Mouse (Mus musculus) kidney, embryonic 16.5 days (tissue): Measurements from ENCODE around the gene Olfr1264. TPM values are rescaled to one million over a fixed set of nuclear protein-coding genes. Genes with fewer than 3 reads are reported as not detected.

ENCODE experiments used
- ATAC-seq: fragments of 200-750 bp; cut with Nextera tagmentation; 2 replicates; pipeline ENCODE4 v1.8.0; 2017; ENCODE audit warnings: moderate TSS enrichment; ENCODE audit not compliant: low FRiP score, low TSS enrichment
- H3K27ac ChIP-seq: fragments of 300-500 bp; sonication (generic); 2 replicates; pipeline ENCODE4 v1.5.1; 2014; ENCODE audit warnings: low read length
- H3K27me3 ChIP-seq: fragments of 300-500 bp; sonication (generic); 2 replicates; pipeline ENCODE4 v1.6.1; 2014; ENCODE audit warnings: low read length, control low read depth, mixed read lengths; ENCODE audit not compliant: insufficient read depth
- H3K36me3 ChIP-seq: fragments of 300-500 bp; sonication (generic); 2 replicates; pipeline ENCODE4 v1.6.1; 2014; ENCODE audit warnings: low read length, control low read depth, mixed read lengths; ENCODE audit not compliant: insufficient read depth
- H3K4me1 ChIP-seq: fragments of 300-500 bp; sonication (generic); 2 replicates; pipeline ENCODE4 v1.6.1; 2014; ENCODE audit warnings: low read length, control low read depth, mixed read lengths; ENCODE audit not compliant: insufficient read depth
- H3K4me2 ChIP-seq: fragments of 300-500 bp; sonication (generic); replicated peaks from 2 replicates; pipeline ENCODE4 v1.6.1; 2014; ENCODE audit warnings: low read depth, low read length
- H3K4me3 ChIP-seq: fragments of 300-500 bp; sonication (generic); 2 replicates; pipeline ENCODE4 v1.5.1; 2014; ENCODE audit warnings: mild to moderate bottlenecking, low read length
- H3K9ac ChIP-seq: fragments of 300-500 bp; sonication (generic); replicated peaks from 2 replicates; pipeline ENCODE4 v1.6.1; 2014; ENCODE audit warnings: low read length
- H3K9me3 ChIP-seq: fragments of 300-500 bp; sonication (generic); 2 replicates; pipeline ENCODE4 v1.6.1; 2016; ENCODE audit warnings: low read length, control low read depth
- WGBS: fragments of 180-500 bp; shearing (Covaris S2); extraction: QIAGEN DNeasy Blood & Tissue Kit; methylation state at CpG from one replicate; pipeline ENCODE4 v1.1.7; 2014; 5-methylcytosine and 5-hydroxymethylcytosine counted together
- polyA plus RNA-seq: library from polyadenylated mRNA; unstranded; fragments of >200 nt; fragmentation: Nextera tagmentation; extraction: Ambion mirVana; gene quantifications from 2 replicates; pipeline ENCODE4 v1.2.1, GENCODE M21; 2015

Olfr1264 gene
- polyA plus RNA-seq, result not detected in 2 replicates

DNA sequence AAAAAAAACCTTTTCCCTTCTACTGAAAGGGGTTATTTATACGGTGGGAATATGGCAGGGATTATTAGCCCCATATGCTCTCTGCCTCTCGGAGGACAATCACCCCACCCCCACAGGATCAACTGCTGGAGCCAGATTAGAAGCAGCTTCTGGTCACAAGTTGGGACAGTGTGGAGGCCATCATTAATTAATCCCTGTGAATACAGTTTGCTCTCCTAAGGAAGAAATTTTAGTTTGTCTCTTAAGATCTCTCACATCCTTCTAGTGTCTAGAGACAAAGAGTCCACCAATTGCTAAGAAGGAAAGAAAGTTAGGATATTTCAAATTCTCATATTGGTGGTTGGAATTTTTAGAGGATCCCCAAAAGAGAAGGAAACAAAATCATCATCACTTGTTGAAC, at the start of gene Olfr1264:
Gene Olfr1264 (minus strand): TSS at position 101 of the 400 bp plus-strand sequence.
- WGBS, result 70% methylated on average over 2 of the region's 2 CpGs
- H3K27me3 ChIP-seq, result no peaks in the 10 kb centered on the region
- no peak within 1 kb of the TSS for H3K4me2 ChIP-seq
- H3K9ac ChIP-seq, result no peak within 1 kb of the TSS
- no peak within 1 kb of the TSS for H3K4me3 ChIP-seq
- no peaks in the 10 kb centered on the region for H3K9me3 ChIP-seq
- no peak for ATAC-seq
- H3K4me1 ChIP-seq, result no peaks in the 10 kb centered on the region
- H3K36me3 ChIP-seq, result no peaks in the 10 kb centered on the region
- no peak within 1 kb of the TSS for H3K27ac ChIP-seq

DNA sequence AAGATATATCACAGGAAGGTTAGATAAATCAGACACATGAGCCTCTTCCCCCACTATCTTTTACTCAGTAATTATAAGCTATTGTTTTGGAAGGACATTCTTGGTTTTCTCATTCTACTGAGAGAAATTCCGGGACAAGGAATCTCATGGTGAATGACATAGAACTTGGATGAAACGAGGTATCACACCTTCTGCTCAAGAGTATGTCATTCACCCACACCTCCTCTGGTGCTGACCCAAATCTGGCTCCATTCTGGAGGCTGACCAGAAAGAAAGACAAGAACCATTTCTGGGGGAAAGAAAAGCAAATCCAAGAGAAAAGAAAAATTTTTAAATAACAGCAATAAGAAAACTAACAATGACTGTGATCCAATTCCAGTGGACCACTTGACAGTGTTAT, 44.7 kb upstream of the Olfr1264 start:
- Histone ChIP-seq H3K4me2 (no peak overlapping the region), H3K4me3 (no peak overlapping the region), H3K9ac (no peak overlapping the region), H3K27me3 (no peaks in the 10 kb centered on the region), H3K4me1 (no peaks in the 10 kb centered on the region), H3K9me3 (0 out of 2 replicates have a peak, but pooled peaks cover 2% of the 10 kb centered on the region), H3K27ac (no peak overlapping the region), H3K36me3 (no peaks in the 10 kb centered on the region)
- 76% methylated on average over 2 of the region's 2 CpGs for WGBS
- ATAC-seq, result no peak

DNA sequence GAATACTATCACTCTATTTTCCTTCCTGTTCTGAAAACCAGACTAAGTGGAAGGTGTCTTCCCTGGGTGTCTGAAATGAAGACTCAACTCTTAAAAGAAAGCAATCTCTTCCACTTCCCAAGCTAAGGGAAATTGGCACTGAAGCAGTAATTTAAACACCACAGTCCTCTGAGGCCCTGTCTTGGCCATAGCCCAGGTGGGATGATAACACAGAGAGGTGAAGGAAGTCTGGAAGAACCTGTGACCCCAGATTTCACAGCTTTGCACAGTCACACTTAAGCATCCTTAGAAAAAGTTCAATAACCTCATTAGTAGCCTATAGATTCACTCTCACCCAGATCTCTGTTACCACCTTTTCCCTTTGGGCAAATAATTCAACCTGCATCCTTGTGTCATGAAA, 38.1 kb upstream of the Olfr1264 start, which contains the start of gene Olfr140:
Gene Olfr140 (minus strand): TSS at position 101 of the 400 bp plus-strand sequence.
- Histone ChIP-seq H3K27me3 (no peaks in the 10 kb centered on the region), H3K9me3 (0 out of 2 replicates have a peak, but pooled peaks cover 2% of the 10 kb centered on the region), H3K4me3 (no peak within 1 kb of the TSS), H3K4me2 (no peak within 1 kb of the TSS), H3K36me3 (no peaks in the 10 kb centered on the region), H3K27ac (no peak within 1 kb of the TSS), H3K4me1 (no peaks in the 10 kb centered on the region), H3K9ac (no peak within 1 kb of the TSS)
- no peak for ATAC-seq

DNA sequence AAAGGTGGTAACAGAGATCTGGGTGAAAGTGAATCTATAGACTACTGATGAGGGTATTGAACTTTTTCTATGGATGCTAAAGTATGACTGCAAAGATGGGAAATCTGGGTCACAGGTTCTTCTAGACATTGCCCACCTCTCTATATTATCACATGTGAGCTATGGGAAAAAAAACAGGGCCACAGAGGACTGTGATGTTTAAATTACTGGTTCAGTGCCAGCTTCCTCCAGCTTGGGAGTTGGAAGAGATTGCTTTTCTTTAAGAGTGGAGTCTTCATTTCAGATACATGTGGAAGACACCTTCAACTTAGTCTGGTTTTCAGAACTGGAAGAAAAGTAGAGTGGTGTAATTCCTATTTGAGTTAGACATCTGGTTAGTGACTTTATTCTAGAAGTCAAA, 9.7 kb upstream of the Olfr1264 start, which contains the start of gene Olfr1265:
Gene Olfr1265 (plus strand): TSS at position 301 of the 400 bp plus-strand sequence.
- no peaks in the 10 kb centered on the region for H3K27me3 ChIP-seq
- no peak within 1 kb of the TSS for H3K27ac ChIP-seq
- no peak within 1 kb of the TSS for H3K4me3 ChIP-seq
- H3K4me1 ChIP-seq, result no peaks in the 10 kb centered on the region
- no peaks in the 10 kb centered on the region for H3K36me3 ChIP-seq
- no peak within 1 kb of the TSS for H3K9ac ChIP-seq
- no peaks in the 10 kb centered on the region for H3K9me3 ChIP-seq
- no peak for ATAC-seq
- no peak within 1 kb of the TSS for H3K4me2 ChIP-seq

DNA sequence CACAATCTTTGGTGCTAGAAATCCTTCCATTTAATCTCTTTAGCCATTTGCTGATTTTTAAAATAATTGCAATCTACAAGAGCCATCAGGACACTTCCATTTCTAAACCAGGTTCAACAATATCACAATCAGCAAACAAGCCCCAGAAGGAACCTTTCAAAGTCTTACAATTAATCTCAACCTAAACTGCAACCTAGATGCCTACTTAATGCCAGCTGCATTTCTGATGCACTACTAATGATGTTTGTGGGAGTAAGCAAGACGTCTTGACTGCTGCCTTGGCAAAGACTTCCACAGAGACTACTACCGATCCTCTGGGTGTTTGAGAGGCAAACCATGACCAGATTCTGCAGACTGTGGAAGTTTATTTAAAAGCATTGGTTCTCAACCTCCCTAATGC, 13.5 kb downstream of the Olfr1264 start, which contains the start of gene Olfr1263:
Gene Olfr1263 (plus strand): TSS at position 301 of the 400 bp plus-strand sequence.
- Histone ChIP-seq H3K4me3 (no peak within 1 kb of the TSS), H3K27ac (no peak within 1 kb of the TSS), H3K4me2 (no peak within 1 kb of the TSS), H3K4me1 (no peaks in the 10 kb centered on the region), H3K9me3 (no peaks in the 10 kb centered on the region), H3K27me3 (no peaks in the 10 kb centered on the region), H3K9ac (no peak within 1 kb of the TSS), H3K36me3 (no peaks in the 10 kb centered on the region)
- ATAC-seq, result no peak
- 77% methylated on average over 2 of the region's 2 CpGs for WGBS

DNA sequence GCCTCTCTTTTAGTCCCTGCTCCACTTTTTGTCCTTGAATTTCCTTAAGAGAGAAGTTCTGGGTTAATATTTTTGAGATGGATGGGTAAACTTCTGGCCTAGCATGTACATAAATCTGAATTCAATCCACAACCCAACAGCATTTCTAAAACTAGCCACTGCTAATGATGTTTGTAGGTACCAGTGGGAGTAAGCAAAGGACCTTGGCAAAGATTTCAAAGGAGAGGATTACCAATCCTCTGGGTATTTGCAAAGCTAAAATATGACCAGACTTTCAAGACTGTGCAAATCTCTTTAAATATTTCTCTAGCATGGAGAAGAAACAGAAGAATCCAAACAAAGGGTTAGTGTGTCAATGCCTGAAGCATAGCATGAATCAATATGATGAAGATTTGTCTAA, 25.5 kb downstream of the Olfr1264 start, which contains the start of gene Olfr1262:
Gene Olfr1262 (plus strand): TSS at position 301 of the 400 bp plus-strand sequence.
- no peak for ATAC-seq
- H3K27me3 ChIP-seq, result no peaks in the 10 kb centered on the region

DNA sequence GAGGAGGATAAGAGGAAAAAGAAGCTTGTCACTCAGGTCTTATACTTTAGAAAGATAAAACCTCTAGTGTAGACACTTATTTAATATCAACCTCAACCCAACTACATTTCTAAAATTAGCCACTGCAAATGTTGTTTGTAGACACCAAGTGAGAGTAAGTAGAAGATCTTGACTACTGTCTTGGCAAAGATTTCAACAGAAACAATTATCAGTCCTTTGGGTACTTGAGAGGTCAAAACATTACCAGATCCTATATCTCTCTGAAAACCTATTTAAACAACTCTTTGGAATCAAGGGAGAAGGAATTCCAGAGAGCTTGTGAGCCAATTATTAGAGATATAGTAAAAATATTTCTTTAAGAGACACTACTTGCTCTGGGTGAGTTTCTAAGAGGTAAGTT, 34.5 kb downstream of the Olfr1264 start, which contains the start of gene Olfr1261:
Gene Olfr1261 (plus strand): TSS at position 301 of the 400 bp plus-strand sequence.
- no peak within 1 kb of the TSS for H3K4me3 ChIP-seq
- H3K9me3 ChIP-seq, result no peaks in the 10 kb centered on the region
- no peak for ATAC-seq
- no peak within 1 kb of the TSS for H3K4me2 ChIP-seq
- H3K27me3 ChIP-seq, result no peaks in the 10 kb centered on the region
- H3K4me1 ChIP-seq, result no peaks in the 10 kb centered on the region
- no peak within 1 kb of the TSS for H3K9ac ChIP-seq
- no peaks in the 10 kb centered on the region for H3K36me3 ChIP-seq
- no peak within 1 kb of the TSS for H3K27ac ChIP-seq

More for the DNA sequence above, 25.5 kb downstream of the Olfr1264 start, which contains the start of gene Olfr1262:
- no peak within 1 kb of the TSS for H3K27ac ChIP-seq
- H3K36me3 ChIP-seq, result no peaks in the 10 kb centered on the region
- H3K4me3 ChIP-seq, result no peak within 1 kb of the TSS
- no peak within 1 kb of the TSS for H3K4me2 ChIP-seq
- H3K9me3 ChIP-seq, result no peaks in the 10 kb centered on the region
- H3K4me1 ChIP-seq, result no peaks in the 10 kb centered on the region
- no peak within 1 kb of the TSS for H3K9ac ChIP-seq

DNA sequence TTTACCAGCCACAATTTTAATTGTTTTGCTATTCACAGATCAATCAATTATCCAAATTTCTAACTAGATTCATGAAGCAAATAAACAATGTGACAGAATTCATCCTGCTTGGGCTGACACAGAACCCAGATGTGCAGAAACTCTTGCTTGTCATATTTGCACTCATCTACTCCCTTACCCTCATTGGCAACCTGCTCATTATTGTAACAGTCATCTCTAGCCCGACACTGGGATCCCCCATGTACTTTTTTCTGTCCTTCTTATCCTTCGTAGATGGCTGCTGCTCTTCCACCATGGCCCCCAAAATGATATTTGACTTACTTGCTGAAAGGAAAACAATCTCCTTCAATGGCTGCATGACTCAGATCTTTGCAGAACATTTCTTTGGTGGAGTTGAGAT, 47.7 kb downstream of the Olfr1264 start:
- no peaks in the 10 kb centered on the region for H3K27me3 ChIP-seq
- no peak overlapping the region for H3K4me3 ChIP-seq
- no peaks in the 10 kb centered on the region for H3K36me3 ChIP-seq
- no peak for ATAC-seq
- 90% methylated on average over 2 of the region's 2 CpGs for WGBS
- H3K27ac ChIP-seq, result no peak overlapping the region
- no peak overlapping the region for H3K4me2 ChIP-seq
- H3K4me1 ChIP-seq, result no peaks in the 10 kb centered on the region
- H3K9ac ChIP-seq, result no peak overlapping the region
- peaks cover 3% of the 10 kb centered on the region; the same call in 1 of the 2 replicates for H3K9me3 ChIP-seq

DNA sequence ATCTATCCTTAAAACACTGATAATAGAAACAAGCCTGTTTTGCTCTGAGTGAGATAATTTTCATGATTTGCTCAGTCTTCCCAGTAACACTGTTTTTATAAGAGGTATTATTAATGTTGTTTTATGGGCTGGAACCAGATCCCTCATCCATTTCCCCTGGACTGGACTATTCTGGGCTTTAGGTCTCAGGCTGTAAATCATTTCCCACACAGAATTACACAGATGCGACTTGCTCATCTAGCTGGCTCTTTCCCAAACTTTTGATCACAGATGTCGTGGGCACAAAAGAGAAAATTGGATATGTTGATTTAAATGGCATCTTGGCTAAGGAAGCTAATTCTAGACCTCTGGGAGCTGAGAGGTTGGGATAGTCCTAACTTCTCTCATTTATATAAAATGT, 51.2 kb downstream of the Olfr1264 start, which contains the start of gene Olfr1260:
Gene Olfr1260 (plus strand): TSS at position 157 of the 400 bp plus-strand sequence.
- no peak within 1 kb of the TSS for H3K4me3 ChIP-seq
- H3K27ac ChIP-seq, result no peak within 1 kb of the TSS
- H3K9ac ChIP-seq, result no peak within 1 kb of the TSS
- no peaks in the 10 kb centered on the region for H3K36me3 ChIP-seq
- H3K27me3 ChIP-seq, result no peaks in the 10 kb centered on the region
- peak; percentile 70; the same call in 1 of the 2 replicates for ATAC-seq
- WGBS, result 8% methylated on average over 2 of the region's 2 CpGs
- H3K4me1 ChIP-seq, result no peaks in the 10 kb centered on the region
- no peak within 1 kb of the TSS for H3K4me2 ChIP-seq
- H3K9me3 ChIP-seq, result peaks cover 3% of the 10 kb centered on the region; the same call in 1 of the 2 replicates
